Mouse (Mus musculus) forebrain, postnatal 0 days (tissue): ENCODE measurements around the gene Edaradd. TPM values are rescaled to one million over a fixed set of nuclear protein-coding genes. Genes with fewer than 3 reads are reported as not detected.

Source experiments
- ATAC-seq: fragments of 200-750 bp; cut with Nextera tagmentation; 2 replicates; pipeline ENCODE4 v1.8.0; 2017; ENCODE audit warnings: mild to moderate bottlenecking, moderate library complexity
- DNase-seq: peaks from one replicate; pipeline ENCODE4 v3.0.0-alpha.2; 2015
- H3K27ac ChIP-seq: fragments of 300-500 bp; sonication (generic); 2 replicates; pipeline ENCODE4 v1.5.1; 2014; ENCODE audit warnings: low read depth, mild to moderate bottlenecking, antibody characterized with exemption, low read length, moderate library complexity, mixed read lengths
- H3K27me3 ChIP-seq: fragments of 300-500 bp; sonication (generic); 2 replicates; pipeline ENCODE4 v1.6.1; 2014; ENCODE audit warnings: mild to moderate bottlenecking, low read length, mixed read lengths; ENCODE audit not compliant: insufficient read depth
- H3K36me3 ChIP-seq: fragments of 300-500 bp; sonication (generic); 2 replicates; pipeline ENCODE4 v1.6.1; 2014; ENCODE audit warnings: mild to moderate bottlenecking, moderate library complexity; ENCODE audit not compliant: insufficient read depth
- H3K4me1 ChIP-seq: fragments of 300-500 bp; sonication (generic); 2 replicates; pipeline ENCODE4 v1.6.1; 2014; ENCODE audit warnings: antibody characterized with exemption; ENCODE audit not compliant: insufficient read depth
- H3K4me2 ChIP-seq: fragments of 300-500 bp; sonication (generic); 2 replicates; pipeline ENCODE4 v1.6.1; 2014; ENCODE audit warnings: low read depth, mild to moderate bottlenecking, moderate library complexity
- H3K4me3 ChIP-seq: fragments of 300-500 bp; sonication (generic); 2 replicates; pipeline ENCODE4 v1.5.1; 2014; ENCODE audit warnings: low read depth, low read length, mixed read lengths
- H3K9ac ChIP-seq: fragments of 300-500 bp; sonication (generic); 2 replicates; pipeline ENCODE4 v1.6.1; 2014; ENCODE audit warnings: mild to moderate bottlenecking
- H3K9me3 ChIP-seq: fragments of 300-500 bp; sonication (generic); 2 replicates; pipeline ENCODE4 v1.6.1; 2016; ENCODE audit warnings: low read length
- CTCF ChIP-seq: sonication (generic); IDR thresholded peaks from 2 replicates; pipeline ENCODE4 v1.5.1; 2016; ENCODE audit warnings: antibody characterized with exemption, control low read depth, low read depth
- WGBS: fragments of 180-500 bp; shearing (Covaris S2); extraction: QIAGEN DNeasy Blood & Tissue Kit; methylation state at CpG from one replicate; pipeline ENCODE4 v1.1.7; 2014; 5-methylcytosine and 5-hydroxymethylcytosine counted together
- polyA plus RNA-seq: library from polyadenylated mRNA; unstranded; fragments of >200 nt; fragmentation: Nextera tagmentation; extraction: Ambion mirVana; gene quantifications from 2 replicates; pipeline ENCODE4 v1.2.1, GENCODE M21; 2015
- total RNA-seq: library from RNA; depleted of rRNA; stranded (reverse); fragments of >200 nt; gene quantifications from 2 replicates; pipeline ENCODE4 v1.2.3, GENCODE M21; 2014

Gene Edaradd
- total and polyA plus RNA-seq, 2 experiments from 2014 or later, result 3.0 to 3.1 TPM

DNA sequence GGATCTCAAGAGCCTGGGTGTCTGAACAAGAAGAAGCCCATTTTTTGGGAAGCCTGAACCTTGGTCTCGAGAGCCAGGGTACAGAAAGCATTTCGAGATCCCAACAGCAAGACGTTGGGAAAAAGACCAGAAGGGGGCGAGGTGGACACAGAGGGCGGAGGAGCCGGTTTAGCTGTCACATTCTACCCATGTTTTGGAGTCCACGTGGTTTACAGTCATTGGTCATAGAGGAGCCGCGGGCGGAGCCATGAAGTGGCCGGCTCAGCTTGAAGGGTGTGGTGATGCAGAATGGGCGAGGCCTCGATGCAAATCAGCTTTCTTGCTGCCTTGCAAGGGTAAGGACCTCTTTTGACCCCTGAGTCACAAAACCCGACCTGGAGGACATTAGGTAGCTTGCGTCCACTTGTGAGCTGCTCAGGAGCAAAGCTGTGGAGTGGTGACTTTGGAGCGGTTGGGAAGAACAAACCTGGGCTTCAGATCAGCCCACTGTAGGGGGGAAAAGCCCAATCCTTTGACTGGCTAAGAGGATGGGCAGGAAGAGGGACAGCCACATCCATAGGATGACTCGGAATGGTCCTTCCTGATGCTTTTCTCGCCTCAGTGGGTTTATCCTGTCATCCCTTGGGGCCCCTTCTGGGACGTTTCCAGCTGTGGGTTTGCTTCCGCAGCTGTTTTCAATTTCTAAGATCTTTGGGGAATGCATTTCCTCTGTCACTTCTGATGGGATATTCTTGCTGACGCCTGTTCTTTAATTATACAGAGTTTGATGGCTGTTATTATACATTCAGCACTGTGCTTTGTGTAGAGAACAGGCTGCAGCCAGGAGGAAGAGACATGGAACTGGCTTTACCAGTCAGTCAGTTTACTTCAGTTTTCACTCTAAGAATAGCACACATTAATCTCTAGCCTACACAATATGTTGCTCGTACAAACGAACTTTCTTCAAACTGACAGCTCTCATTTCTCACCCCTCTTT is 22.1 kb upstream of the Edaradd start:
- TF ChIP-seq CTCF, result peak; percentile 22; the same call in 1 of the 2 replicates
- Histone ChIP-seq H3K9ac (no peak overlapping the region), H3K4me1 (0 out of 2 replicates have a peak, but pooled peaks cover 7% of the 10 kb centered on the region), H3K36me3 (no peaks in the 10 kb centered on the region), H3K4me3 (no peak overlapping the region), H3K9me3 (no peaks in the 10 kb centered on the region), H3K27ac (no peak overlapping the region), H3K27me3 (no peaks in the 10 kb centered on the region), H3K4me2 (peak overlapping the region; percentile 35)
- 10% methylated on average over 23 of the region's 23 CpGs for WGBS
- peak; percentile 48 for DNase-seq
- peak; percentile 56 for ATAC-seq

DNA sequence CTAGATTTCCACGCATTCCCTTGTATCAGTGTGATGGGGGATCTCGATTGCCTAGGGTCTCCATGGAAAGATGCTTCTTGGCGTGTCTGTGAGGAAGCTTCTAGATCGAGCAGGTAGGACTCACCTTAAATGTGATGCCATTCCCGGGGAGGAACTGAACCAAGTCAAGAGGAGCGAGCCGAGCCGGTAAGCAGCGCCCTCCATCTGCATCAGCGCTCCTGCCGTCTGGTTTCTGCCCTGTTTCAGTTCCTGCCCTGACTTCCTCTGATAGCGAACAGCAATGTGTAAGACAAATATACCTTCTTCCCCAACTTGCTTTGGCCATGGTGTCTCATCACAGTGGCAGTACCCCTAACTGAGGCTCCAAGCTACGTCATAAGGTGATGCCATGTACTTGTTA is 19.9 kb upstream of the Edaradd start:
- H3K4me1 ChIP-seq, result 0 out of 2 replicates have a peak, but pooled peaks cover 7% of the 10 kb centered on the region
- no peaks in the 10 kb centered on the region for H3K9me3 ChIP-seq
- peak; percentile 21; the same call in 1 of the 2 replicates for ATAC-seq
- H3K4me2 ChIP-seq, result peak overlapping the region; percentile 35
- peak overlapping the region; percentile 16 for H3K4me3 ChIP-seq
- peak overlapping the region; percentile 22; the same call in 1 of the 2 replicates for H3K9ac ChIP-seq
- H3K27ac ChIP-seq, result peak overlapping the region; percentile 57
- no peak for TF ChIP-seq CTCF
- no peaks in the 10 kb centered on the region for H3K27me3 ChIP-seq
- DNase-seq, result no peak
- H3K36me3 ChIP-seq, result no peaks in the 10 kb centered on the region
- 48% methylated on average over 13 of the region's 13 CpGs for WGBS

DNA sequence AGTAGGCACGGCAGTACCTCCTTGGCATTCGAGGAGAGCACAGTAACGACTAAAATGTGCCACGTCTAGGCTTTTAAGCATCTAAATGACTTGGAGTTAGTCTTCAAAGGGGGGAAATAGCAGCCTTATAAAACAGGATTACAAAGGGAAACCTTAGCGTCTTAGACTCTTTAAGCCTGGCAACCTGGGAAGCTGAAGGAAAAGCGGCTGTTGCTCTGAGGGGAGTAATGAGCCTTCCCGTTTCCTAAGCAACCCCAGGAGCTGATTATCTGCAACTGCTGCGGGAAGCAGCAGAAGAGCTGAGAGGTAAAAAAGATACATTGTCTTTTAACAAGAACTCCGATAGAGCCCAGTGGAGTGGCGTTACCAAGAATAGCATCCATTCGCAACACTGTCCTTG is 19.5 kb upstream of the Edaradd start:
- TF ChIP-seq CTCF, result no peak
- Histone ChIP-seq H3K4me1 (0 out of 2 replicates have a peak, but pooled peaks cover 7% of the 10 kb centered on the region), H3K4me3 (peak overlapping the region; percentile 16), H3K9me3 (no peaks in the 10 kb centered on the region), H3K36me3 (no peaks in the 10 kb centered on the region), H3K9ac (peak overlapping the region; percentile 22; the same call in 1 of the 2 replicates), H3K4me2 (peak overlapping the region; percentile 35), H3K27ac (peak overlapping the region; percentile 57), H3K27me3 (no peaks in the 10 kb centered on the region)
- peak; percentile 77 for ATAC-seq
- whole genome bisulfite sequencing, result 5% methylated on average over 11 of the region's 11 CpGs
- peak; percentile 60 for DNase-seq

DNA sequence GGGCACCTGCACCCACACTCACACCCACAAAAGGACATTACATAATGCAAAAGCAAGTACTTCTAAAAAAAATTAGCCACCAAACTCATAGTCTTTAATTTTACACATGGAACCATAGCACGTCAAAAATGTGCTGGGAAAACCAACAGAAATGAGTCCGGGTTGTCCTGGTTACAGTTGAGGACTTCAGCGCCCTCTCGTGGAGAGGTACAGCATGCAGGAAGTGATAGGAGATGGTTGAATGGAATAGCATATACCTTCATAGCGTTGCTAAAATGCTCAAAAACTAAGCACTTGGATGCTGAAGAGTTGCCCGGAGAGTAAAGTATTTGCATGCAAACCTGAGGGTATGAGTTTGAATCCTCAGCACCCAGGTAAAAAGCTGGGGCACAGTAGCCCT is 17.7 kb upstream of the Edaradd start:
- Histone ChIP-seq H3K4me1 (0 out of 2 replicates have a peak, but pooled peaks cover 7% of the 10 kb centered on the region), H3K36me3 (no peaks in the 10 kb centered on the region), H3K27me3 (no peaks in the 10 kb centered on the region), H3K4me3 (no peak overlapping the region), H3K4me2 (no peak overlapping the region), H3K9me3 (no peaks in the 10 kb centered on the region), H3K9ac (no peak overlapping the region), H3K27ac (no peak overlapping the region)
- DNase-seq (no peak), ATAC-seq (no peak)
- 68% methylated on average over 6 of the region's 6 CpGs for WGBS
- TF ChIP-seq CTCF, result 0 out of 2 replicates have a peak, but pooled peaks have one; percentile 25

DNA sequence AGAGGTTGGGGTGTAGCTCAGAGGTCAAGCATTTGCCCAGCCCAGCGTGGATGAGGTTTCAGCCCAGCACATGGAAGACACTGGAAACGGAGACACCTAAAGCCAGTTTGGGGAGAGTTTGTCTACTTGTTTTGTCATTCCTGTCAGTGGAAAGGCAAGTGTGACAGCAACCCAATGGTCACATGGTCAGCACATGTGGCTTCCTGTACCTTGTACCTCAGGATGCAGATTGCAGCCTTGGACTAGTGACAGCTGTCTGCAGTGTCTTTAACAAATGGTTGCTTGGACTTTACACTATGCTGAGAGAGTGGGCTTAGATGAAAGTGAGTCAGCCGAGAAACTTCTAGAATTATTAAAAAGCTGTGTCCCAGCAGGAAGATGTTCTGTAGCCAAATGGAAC is 14.4 kb upstream of the Edaradd start:
- no peaks in the 10 kb centered on the region for H3K27me3 ChIP-seq
- ATAC-seq, result no peak
- WGBS, result 89% methylated on average over 3 of the region's 3 CpGs
- no peak overlapping the region for H3K4me3 ChIP-seq
- no peak for TF ChIP-seq CTCF
- no peak for DNase-seq
- H3K9me3 ChIP-seq, result no peaks in the 10 kb centered on the region
- H3K36me3 ChIP-seq, result no peaks in the 10 kb centered on the region
- H3K4me2 ChIP-seq, result no peak overlapping the region
- H3K27ac ChIP-seq, result no peak overlapping the region
- no peak overlapping the region for H3K9ac ChIP-seq
- H3K4me1 ChIP-seq, result no peaks in the 10 kb centered on the region

DNA sequence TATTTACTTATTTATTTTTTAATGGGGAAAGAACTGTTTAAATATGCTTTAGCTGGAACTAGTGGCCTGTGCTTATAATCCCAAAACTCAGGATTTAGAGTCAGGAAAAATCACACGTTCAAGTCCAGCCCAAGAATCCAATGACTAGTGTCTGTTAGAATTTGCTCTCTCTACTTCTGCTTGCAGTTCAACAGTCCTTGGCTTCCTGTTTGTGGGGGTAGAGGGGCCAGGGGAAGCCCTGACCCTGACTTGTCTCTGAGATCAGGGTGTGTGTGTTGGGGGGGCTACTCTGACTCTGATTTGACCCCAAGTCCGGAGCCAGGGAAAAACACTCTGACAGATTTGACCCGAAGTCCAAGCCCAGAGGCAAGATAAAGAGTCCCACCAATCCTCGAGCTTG is 5.4 kb upstream of the Edaradd start:
- TF ChIP-seq CTCF, result no peak
- Histone ChIP-seq H3K4me2 (no peak overlapping the region), H3K4me1 (no peaks in the 10 kb centered on the region), H3K4me3 (no peak overlapping the region), H3K9me3 (no peaks in the 10 kb centered on the region), H3K27me3 (no peaks in the 10 kb centered on the region), H3K27ac (no peak overlapping the region), H3K36me3 (no peaks in the 10 kb centered on the region), H3K9ac (no peak overlapping the region)
- ATAC-seq (no peak), DNase-seq (no peak)
- 93% methylated on average over 4 of the region's 4 CpGs for WGBS

DNA sequence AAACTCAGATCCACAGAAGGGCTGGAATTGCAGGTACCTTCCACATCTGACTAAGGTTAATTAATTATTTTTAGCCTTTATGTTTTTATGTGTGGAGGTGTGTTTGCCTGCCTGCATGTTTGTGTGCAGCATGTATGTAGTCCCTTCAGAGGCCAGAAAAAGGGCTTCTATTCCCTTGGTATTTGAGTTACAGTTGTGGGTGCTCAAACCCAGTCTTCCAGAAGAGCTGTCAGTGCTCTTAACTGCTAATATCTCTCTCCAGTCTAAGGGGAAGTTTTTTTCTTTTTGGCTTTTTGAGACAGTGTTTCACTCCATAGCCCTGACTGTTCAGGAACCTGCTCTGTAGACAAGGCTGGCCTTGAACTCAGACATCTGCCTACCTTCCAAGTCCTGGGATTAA is 2.1 kb upstream of the Edaradd start:
- H3K4me3 ChIP-seq, result no peak overlapping the region
- H3K36me3 ChIP-seq, result no peaks in the 10 kb centered on the region
- H3K4me1 ChIP-seq, result 0 out of 2 replicates have a peak, but pooled peaks cover 3% of the 10 kb centered on the region
- ATAC-seq, result no peak
- H3K4me2 ChIP-seq, result no peak overlapping the region
- no peak overlapping the region for H3K27ac ChIP-seq
- no peaks in the 10 kb centered on the region for H3K9me3 ChIP-seq
- no peak for TF ChIP-seq CTCF
- no peak overlapping the region for H3K9ac ChIP-seq
- no peaks in the 10 kb centered on the region for H3K27me3 ChIP-seq
- DNase-seq, result no peak
